Mouse (Mus musculus): ENCODE measurements around the gene Dse. TPM values are rescaled to one million over a fixed set of nuclear protein-coding genes. Genes with fewer than 3 reads are reported as not detected.
A peak's percentile ranks its signal among the peaks of the same experiment; 100 is the strongest.
"Not testable (repeated sequence)": the region's sequence is repeated elsewhere in the genome, so short reads cannot be mapped to it uniquely, and the experiment has no call there.

The Dse gene
- total RNA-seq (2021), result 1 to 10 TPM; 2.9 to 5.1 TPM
- long read RNA-seq, experiment 1, full-length matches to known transcripts, result 4 of 5 reads
- long read RNA-seq, experiment 1, partial matches to known transcripts, result 0 of 5 reads
- long read RNA-seq, experiment 1, other reads (novel, unspliced or antisense), result 1 of 5 reads
- long read RNA-seq, experiment 2, full-length matches to known transcripts, result 2 of 4 reads
- long read RNA-seq, experiment 2, partial matches to known transcripts, result 0 of 4 reads
- long read RNA-seq, experiment 2, other reads (novel, unspliced or antisense), result 2 of 4 reads

GRCm38 (mm10) chr10:34207503-34207850 lies at the start of gene Dse:
Gene Dse, minus strand, starts transcription at chr10:34207715.
- DNase-seq (ENCODE audit: low spot score), result peak; percentile 26

GRCm38 (mm10) chr10:34252833-34253232 lies 45.3 kb upstream of the Dse start:
- DNase-seq (ENCODE audit: low spot score), result not testable (repeated sequence)

GRCm38 (mm10) chr10:34249594-34249993 lies 42.1 kb upstream of the Dse start:
- DNase-seq (ENCODE audit: low spot score), result no peak

GRCm38 (mm10) chr10:34247757-34248156 lies 40.2 kb upstream of the Dse start:
- no peak for DNase-seq (ENCODE audit: low spot score)

- peak; percentile 9 for DNase-seq (ENCODE audit: low spot score)
Observed at GRCm38 (mm10) chr10:34246106-34246505, 38.6 kb upstream of the Dse start.

GRCm38 (mm10) chr10:34244745-34245144 lies 37.2 kb upstream of the Dse start:
- no peak for DNase-seq (ENCODE audit: low spot score)

- DNase-seq (ENCODE audit: low spot score), result no peak
Observed at GRCm38 (mm10) chr10:34238536-34238935, 31.0 kb upstream of the Dse start.

- DNase-seq (ENCODE audit: low spot score), result no peak
Observed at GRCm38 (mm10) chr10:34236569-34236968, 29.1 kb upstream of the Dse start.

- no peak for DNase-seq (ENCODE audit: low spot score)
Observed at GRCm38 (mm10) chr10:34235384-34235783, 27.9 kb upstream of the Dse start.

GRCm38 (mm10) chr10:34233931-34234745 lies 26.6 kb upstream of the Dse start:
- DNase-seq (ENCODE audit: low spot score), result no peak

- no peak for DNase-seq (ENCODE audit: low spot score)
Observed at GRCm38 (mm10) chr10:34233418-34233817, 25.9 kb upstream of the Dse start.

GRCm38 (mm10) chr10:34230121-34230675 lies 22.7 kb upstream of the Dse start:
- no peak for DNase-seq (ENCODE audit: low spot score)

- DNase-seq (ENCODE audit: low spot score), result no peak
Observed at GRCm38 (mm10) chr10:34229491-34229890, 22.0 kb upstream of the Dse start.

GRCm38 (mm10) chr10:34223660-34224059 lies 16.1 kb upstream of the Dse start:
- no peak for DNase-seq (ENCODE audit: low spot score)

GRCm38 (mm10) chr10:34221909-34222620 lies 14.6 kb upstream of the Dse start:
- no peak for DNase-seq (ENCODE audit: low spot score)

- DNase-seq (ENCODE audit: low spot score), result no peak
Observed at GRCm38 (mm10) chr10:34218191-34218590, 10.7 kb upstream of the Dse start.

- DNase-seq (ENCODE audit: low spot score), result no peak
Observed at GRCm38 (mm10) chr10:34215667-34216066, 8.2 kb upstream of the Dse start.

GRCm38 (mm10) chr10:34209951-34210350 lies 2.4 kb upstream of the Dse start:
- DNase-seq (ENCODE audit: low spot score), result no peak

GRCm38 (mm10) chr10:34208031-34208430 lies 516 bp upstream of the Dse start:
- no peak for DNase-seq (ENCODE audit: low spot score)

- DNase-seq (ENCODE audit: low spot score), result peak; percentile 67
Observed at GRCm38 (mm10) chr10:34206783-34207502, 572 bp downstream of the Dse start.

GRCm38 (mm10) chr10:34206436-34206782 lies 1.1 kb downstream of the Dse start:
- DNase-seq (ENCODE audit: low spot score), result peak; percentile 61

Measured in gastrocnemius, adult 18-20 months (tissue).